Mouse (Mus musculus): Measurements from ENCODE around the gene Gid8.

DNA sequence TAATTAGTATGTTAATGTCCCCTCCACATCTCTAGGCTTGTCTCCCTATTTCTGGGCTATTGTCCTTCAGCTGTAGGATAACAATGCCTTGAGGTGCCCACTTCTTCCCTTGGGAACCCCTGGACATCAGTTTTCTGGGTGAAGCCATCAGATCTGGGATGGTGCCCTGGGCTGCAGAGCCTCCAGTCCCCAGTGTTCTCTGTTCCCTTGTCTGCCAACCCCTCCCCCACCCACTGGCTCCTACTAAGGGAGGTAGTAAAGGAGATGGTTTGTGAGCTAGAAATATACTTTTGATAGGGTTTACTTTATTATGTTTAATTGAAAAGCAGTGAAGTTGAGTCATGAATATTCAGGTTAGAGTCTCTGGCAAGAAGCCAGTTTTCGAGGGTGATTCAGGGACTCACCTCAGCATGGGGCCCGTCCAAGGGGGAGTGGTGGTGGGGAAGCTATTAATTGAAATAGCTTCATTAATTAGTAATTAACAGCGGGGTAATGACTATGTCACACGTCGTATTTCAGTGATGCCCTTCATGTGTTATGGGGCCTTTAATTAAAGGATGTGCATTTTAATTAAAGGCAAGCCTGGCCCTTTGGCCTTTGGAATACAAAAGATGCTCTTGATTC is 36.8 kb downstream of the Gid8 start:
- no peak for TF ChIP-seq CTCF (IDR thresholded peaks at IDR 0.05; ENCODE audit: low read depth, low read length)
- no peak for TF ChIP-seq POLR2A (IDR thresholded peaks at IDR 0.05; ENCODE audit: borderline replicate concordance, low read depth, low read length)
